Mouse (Mus musculus) spleen, postnatal 14 days (tissue): Measurements from ENCODE around the gene Saa1.
"Not testable (repeated sequence)": the region's sequence is repeated elsewhere in the genome, so short reads cannot be mapped to it uniquely, and the experiment has no call there.

ENCODE experiments used
- DNase-seq, 2 experiments: peaks; one replicate each; pipeline ENCODE4 v3.0.0; 2021 to 2022; ENCODE audit warnings: low spot score in 2 of 2

Saa1 gene

DNA sequence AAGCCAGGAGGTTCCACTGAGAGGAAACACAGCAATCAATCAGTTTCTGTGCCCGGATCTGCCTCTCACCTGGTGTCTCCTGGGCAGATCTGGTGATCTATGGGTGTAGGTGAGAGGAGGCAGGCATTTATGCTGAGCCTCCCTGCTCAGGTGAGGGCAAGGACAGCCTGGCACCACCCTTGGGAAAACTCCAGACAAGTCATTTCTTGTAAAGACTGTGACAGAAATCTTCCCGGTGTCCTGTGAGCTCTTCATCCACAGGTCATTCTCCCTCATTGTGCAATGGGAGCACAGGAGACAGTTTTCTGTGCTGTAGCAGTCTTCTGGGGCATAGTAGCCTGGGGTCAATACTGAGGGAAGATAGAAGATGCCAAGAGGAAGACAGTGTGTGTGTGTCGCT is at the start of gene Saa1:
TSS of gene Saa1 (minus strand) at position 101 of the 400 bp plus-strand sequence.
- DNase-seq = not testable (repeated sequence)

DNA sequence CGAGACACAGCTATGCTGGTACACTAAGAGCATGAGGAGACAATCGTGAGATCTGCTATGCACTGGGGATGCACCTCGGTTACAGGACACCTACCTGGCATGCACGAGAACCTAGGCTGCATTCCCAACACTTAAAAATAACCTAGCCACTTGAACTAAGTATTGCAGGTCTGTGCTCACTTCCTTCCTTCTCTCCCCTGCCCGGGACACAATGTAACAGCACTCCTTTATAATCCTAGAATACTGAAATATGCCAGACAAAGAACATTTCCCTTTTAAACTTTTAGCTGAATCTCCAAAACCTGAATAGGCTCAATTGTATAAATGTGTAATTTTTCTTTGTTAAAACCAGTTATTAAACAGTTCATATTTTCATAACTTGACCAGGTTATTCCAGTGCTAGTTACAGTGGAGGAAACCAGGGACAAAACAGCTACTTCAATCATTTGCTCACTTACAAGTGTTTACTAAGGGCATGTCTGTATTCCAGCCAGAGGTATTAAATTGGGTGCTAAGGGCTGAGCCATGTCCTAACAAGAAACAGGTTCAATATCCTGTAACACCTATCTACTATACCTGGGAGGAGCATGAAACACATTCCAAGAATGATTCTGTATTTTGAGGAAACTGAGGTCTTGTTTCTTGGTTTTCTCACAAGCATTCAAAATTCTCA is 46.5 kb upstream of the Saa1 start:
- no peak for DNase-seq

DNA sequence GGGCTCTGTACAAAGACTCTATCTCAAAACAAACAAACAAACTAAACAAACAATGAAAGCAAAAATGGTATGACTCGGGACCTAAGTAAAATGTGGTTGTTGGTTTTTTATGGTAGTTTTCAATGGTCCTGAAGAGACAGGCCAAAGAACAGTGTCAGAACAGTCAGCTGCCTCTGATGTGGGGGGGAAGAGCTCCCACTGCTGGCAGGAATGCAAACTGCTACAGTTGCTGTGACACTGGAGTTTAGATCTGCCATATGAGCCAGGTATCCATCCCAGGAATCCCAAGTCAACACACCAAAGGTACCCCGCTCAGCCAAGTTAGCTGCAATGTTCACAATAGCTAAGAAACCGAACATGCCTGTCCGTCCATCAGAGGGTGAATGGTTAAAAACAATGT is 27.9 kb upstream of the Saa1 start:
- peak in 1 of 2 experiments; percentile 30 for DNase-seq

DNA sequence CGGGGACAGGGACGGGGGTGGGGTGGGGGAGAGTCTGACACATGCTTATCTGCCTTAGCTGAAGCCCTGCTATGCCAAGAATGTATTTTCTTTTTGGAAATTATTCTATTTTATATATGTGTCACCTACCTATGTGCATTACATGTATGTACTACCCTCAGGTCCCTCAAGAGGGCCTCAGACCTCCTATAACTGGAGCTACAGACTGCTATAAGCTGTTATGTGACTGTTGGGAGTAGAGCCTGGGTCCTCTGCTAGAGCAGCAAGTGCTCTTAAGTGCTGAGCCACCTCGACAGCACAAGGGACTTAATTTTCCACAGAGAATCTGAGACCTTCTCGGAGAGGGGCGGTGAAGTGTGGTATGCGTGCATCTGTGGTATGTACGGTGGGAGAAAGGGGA is 25.7 kb upstream of the Saa1 start:
- no peak for DNase-seq

DNA sequence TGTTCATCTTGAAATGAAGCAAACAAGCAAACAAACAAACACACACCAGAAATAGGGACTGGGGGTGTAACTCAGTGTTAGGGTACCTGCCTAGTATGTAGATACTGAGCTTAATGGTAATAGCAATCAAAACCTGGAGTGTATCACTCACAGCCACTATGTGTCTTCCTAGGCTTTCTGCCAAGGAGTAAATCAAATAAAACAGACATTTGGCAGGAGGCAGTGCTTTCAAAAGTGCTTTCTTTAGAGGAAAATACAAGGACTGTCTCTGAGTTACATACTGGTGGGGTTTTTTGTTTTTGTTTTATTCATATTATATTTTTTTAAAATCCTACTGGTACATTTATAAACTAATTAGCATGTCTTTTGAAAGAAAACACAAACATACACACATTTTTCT is 24.6 kb upstream of the Saa1 start:
- no peak for DNase-seq

DNA sequence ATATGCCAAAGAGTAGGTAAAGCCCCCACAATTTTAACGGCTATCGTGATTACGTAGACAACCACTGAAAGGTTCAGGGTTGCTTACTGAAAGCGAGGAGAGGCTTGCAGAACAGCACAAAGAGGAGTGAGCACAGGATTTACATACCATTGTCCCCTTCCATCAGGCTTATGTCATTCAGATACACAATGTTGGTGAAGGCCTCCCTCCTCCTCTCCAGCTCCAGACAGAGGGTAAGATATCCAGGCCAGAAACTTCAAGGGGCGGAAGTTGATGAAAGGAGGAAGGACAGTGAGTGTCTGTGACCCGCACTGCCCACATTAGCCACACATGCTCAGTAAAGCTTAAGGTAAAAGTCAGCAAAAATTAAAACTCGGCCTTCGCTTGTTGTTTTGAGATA is 21.9 kb upstream of the Saa1 start:
- DNase-seq = no peak

DNA sequence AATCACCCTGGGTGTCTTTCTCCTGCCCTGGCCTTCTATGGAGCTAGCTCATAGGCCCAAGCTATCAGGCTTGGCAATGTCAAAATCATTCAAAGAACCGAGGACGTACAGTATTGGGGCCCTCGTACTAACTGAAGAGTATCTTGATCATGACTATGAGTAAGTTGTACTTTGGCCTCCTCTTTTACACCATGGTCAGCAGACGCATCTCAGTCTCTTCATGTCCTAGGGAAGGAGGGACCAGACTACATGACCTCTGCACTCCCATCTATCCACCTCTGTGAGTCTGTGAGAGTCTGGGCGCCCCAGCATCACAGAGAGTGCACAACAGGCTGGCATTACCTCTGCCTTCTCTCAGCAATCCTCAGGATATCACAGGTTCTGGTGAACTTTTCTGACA is 19.8 kb upstream of the Saa1 start:
- no peak for DNase-seq

DNA sequence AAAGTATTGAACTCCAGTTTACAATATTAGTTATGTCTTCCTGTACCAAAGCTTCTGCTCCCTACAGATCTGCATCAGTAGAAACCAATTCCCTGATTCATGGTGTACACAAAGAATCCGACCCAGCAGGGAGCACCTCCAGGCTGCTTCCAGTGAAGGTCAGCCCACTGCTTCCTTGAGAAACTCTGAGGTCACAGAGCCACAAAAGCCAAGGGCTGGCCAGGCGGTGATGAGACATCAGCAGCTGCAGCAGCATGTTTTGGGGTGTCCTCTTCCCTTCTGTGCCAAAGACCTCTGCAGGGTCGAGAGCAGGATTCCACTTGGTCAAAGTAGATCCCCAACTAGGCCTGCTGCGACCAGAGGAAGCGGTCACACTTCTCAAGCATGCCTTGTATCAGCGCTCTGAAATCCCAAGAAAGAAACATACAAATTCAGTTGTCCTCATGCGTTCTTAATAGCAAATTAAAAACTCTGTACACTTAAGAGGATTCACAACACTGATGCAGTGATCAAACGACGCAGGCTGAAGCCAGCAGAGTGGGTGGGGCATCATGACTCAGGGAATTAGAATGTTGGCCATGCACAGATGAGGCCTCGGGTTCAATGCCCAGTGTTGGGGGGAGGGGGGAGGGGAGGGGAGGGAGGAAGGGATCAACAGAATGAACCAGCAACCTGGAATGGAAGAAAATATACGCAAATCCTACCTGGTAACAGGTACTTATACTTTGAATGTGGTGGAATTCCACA is 18.4 kb upstream of the Saa1 start:
- DNase-seq = no peak

DNA sequence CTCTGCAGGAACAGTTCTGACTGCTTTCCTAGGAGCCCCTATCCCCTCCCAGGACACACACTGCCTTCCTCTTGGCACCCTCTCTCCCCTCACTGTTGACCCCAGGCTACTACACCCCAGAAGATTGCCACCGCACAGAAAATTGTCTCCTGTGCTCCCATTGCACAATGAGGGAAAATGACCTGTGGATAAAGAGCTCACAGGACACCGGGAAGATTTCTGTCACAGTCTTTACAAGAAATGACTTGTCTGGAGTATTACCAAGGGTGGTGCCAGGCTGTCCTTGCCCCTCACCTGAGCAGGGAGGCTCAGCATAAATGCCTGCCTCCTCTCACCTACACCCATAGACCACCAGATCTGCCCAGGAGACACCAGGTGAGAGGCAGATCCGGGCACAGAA is 8.7 kb upstream of the Saa1 start, which contains the start of gene Saa2:
TSS of gene Saa2 (plus strand) at position 301 of the 400 bp plus-strand sequence.
- no peak for DNase-seq

DNA sequence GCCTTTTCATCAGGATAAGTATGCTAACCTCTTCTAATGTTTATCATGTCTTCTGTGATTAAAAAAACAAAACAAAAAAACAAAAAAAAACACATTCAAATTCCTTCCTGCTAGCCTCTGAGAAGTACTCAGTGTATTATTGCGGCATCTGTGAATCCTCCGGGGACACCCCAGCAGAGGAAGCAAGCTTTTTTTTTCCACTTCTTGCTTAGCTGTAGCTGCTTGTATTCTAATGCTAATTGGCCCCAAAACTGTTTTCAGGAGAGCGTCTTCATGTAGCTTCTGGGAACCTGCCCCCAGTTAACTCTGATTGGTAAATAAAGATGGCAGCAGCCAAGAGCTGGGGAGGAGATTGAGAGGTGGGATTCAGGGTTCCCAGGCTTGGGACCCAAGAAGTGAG is 5.7 kb upstream of the Saa1 start:
- DNase-seq = no peak

DNA sequence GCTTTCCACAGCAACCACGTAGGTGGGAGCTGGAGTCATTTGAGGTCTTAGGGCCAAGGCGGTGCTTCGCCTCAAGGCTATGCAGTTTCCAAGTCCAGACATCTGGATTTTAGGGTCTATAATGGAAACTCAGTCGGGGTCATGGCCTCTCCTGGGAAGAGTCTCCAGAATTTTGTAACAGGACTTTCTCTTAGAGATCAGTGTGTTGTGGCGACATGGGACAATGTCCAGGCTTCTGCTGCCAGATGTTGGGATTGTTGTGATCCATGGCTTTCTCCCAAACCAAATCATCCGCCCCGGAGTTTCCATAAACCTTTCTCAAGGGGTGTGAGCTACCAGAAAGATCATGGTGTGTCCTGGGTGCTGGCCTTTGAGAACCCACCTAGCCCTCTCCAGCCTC is 3.6 kb upstream of the Saa1 start:
- DNase-seq = no peak

DNA sequence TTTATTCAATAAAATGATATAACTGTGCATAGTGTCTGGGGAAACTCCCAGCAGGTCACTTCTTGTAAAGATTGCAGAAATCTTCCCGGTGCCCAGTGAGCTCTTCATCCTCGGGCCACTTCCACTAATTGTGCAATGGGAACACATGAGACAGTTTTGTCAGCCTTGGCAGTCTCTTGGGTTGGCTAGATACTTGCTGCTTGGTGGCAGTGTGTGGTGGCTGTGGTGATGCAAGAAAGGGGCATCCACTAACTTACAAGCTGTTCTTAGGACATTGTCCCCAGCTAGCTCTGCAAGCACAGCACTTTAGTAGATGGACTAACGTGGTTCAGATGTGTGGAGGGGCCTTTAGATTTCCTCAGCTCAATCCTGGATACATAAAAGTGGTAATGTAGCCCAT is 3.0 kb upstream of the Saa1 start:
- DNase-seq = no peak

DNA sequence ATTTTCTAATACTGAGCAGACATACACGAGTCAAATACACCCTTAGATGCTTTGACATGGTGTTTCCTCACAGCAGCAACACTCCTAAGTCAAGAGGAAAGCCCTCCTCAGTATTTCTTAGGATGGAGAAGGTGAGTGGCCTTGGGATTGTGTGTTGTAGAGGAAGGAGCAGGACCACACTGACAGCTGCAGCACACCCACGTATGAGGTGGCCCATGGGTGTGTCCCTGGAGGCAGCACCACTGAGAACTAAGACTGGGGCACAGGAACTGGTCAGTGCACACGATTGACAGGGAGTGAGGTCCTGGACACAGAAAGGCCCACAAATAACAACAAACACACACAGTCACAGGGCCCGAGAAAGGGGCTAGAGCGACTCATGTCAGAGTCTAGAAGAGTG is 2.7 kb downstream of the Saa1 start:
- not testable (repeated sequence) for DNase-seq

DNA sequence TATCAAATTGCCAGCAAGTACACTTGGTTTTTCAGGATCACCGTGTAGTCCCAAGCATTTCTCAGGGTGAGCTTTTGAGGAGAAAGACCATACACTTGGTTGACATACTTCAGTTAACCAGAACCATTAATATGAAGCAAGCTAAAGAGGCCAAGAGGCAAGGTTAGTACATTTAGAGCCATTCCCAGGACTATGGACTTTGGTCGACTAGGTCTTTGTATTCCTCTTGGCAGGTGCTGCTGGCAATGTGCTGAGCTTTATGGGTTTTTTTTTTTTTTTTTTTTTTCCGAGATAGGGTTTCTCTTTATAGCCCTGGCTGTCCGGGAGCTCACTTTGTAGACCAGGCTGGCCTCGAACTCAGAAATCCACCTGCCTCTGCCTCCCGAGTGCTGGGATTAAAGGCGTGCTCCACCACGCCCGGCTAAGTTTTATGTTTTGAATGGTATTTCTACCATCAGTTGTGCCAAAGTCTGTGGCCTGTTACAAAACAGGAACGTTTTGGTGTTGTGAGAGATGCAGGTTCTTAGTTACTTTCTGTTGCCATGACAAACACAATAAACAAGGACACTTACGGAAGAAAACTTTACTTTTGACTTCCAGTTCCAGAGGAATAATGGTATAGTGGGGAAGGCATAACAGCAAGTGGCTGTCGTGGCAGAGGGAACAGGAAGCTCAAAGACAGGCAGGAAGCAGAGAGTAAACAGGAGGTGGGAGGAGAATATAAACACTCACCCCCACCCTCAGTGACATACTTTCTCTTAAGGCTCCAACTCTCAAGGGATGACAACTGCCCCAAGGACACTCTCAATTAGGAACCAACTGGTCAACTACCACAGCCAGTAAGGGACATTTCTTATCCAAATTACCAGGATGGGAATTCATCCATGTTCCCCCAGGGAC is 4.0 kb downstream of the Saa1 start:
- DNase-seq = no peak

DNA sequence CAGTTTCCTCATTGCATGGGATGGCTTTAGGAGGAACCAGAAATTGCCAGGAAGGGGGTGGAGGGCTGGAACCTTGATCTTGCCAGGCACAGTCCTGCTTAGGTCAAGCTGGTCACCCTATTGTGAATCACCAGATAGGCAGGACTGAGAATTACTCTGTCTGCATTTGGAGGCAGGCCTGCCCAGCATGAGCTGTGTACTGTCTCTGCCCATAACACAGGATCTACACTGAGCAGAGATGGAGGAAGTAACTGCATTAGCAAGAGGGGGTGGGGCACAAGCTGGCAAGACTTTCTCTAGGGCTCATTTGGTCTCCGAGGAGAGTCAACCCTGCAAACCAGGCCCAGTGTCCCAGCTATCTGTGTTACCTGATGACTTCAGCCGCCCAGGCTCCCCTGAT is 7.8 kb downstream of the Saa1 start:
- peak in 1 of 2 experiments; percentile 17 for DNase-seq

DNA sequence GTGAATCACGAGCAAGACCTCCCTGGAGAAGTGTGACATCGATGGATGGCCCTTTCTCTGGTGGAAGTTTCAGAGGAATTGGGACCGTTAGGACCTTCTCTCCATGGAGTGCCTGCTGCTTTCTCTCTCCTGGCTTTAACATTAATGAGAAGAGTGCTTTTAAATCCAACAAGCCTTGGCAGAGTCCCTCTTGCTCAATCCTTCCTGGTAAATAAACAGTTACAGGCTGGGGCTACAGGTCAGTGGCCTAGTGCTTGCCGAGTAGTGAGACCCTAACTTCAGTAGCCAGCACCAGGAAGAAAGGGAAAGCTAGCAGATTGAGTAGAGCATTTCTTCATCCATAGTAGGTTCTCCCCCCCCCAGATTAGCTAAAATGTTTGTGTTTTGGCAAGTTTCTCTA is 10.3 kb downstream of the Saa1 start, which contains the start of gene Saa4:
TSS of gene Saa4 (minus strand) at position 146 of the 400 bp plus-strand sequence.
- no peak for DNase-seq

DNA sequence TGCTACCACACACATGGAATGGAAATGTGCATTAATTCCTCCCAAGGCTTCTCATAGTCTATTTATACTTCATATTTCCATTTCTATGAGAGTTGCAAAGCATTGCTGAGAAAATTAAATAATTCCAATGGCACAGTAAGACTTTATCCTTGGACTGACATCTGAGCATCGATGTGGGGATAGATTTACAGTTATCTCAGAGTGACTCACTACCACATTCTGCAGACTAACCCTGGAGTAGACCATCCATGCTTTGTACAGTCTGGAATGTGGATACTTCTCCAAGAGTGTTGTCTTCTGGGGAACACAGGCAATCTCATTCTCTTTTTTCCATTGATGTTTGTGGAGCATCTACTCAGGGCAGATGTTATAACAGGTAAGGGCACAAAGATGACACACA is 15.2 kb downstream of the Saa1 start:
- DNase-seq = no peak

DNA sequence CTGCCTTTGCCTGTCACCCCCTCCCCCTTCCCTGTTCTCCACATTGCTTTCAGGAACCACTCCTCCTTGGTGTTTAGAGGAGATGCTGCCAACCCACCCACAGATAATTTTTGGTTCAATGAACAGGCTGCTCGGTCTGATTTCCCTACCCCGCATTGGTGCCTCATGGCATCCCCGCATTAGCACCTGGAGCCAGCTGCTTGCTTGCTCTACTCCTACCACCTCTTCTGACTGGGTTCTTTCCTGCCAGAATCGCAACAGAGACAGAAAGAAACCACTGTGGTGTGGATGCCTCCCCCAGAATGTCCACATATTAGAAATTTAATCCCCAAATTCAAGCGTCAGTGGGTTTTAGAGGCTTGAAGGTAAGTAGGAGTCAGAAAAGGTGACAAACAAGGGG is 18.4 kb downstream of the Saa1 start:
- DNase-seq = no peak

DNA sequence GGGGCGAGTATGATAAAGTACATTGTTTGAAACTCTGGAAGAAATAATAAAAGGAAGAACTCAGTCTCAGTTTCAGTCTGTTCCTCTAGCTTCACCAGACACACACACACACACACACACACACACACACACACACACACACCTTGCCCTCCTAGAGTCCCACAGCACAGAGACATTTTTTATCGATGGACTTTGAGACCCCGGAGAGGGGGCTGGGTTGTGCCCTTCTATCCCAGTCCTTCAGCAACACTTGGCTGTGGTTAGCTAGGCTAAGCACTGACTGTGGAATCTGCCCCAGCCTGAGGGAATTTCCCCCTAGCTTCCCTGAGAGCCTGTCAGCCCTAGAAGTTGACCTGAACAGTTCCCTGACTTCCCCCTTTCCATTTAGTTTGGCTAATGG is 18.9 kb downstream of the Saa1 start:
- no peak for DNase-seq

DNA sequence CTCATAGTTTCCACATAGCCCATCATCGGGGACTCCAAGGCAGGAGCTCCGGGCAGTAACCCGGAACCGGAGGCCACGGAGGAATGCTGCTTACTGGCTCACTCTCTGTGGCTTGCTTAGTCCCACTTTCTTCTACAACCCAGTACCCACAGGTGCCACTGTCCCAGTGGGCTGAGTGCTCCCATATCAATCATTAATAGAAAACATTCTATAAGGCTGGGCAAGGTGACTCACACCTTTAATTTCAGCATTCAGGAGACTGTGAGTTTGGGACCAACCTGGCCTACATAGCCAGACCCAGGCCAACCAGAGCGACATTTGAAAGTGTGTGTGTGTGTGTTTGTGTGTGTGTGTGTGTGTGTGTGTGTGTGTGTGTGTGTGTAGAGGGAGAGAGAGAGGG is 19.4 kb downstream of the Saa1 start:
- no peak for DNase-seq

DNA sequence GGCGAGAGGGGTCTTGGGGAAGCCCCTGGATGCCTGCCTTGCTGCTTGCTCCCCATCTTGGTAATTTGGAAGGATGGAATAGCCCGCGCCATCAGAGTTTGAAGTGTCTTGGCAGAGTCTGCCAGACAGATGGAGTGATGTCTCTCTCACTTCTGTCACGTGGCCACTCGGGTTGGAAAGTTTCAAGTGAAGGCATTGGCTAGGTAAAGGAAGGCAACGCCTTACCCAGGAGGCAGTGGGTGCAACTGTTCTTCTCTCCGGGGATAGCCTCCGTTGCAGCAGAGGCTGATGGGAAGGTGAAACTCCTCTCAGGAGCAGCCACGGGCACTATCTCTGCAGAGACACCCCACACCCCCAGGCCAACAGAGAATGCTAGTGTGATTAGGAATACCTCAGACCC is 22.3 kb downstream of the Saa1 start:
- DNase-seq = no peak

DNA sequence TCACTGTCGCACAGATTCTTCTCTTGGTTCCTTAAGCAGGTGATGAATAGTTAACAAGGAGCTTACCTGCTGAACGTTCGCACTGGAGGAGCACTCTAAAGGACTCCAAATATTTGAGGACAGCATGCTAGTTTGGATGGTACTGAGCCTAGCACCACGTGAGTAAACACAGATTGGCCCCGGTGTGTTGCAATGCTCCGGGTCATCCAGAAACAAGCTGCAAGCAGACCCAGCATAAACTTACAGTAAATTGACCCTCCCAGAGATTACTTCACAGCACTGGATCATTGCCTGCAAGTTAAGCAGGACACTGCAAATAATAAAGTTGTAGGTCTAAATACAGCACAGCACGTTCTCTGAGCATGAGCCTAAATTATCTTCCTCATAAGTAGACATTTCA is 23.3 kb downstream of the Saa1 start:
- DNase-seq = no peak
